Mouse (Mus musculus) forebrain, embryonic 15.5 days (tissue): ENCODE results near the gene Sept9. TPM values are rescaled to one million over a fixed set of nuclear protein-coding genes. Genes with fewer than 3 reads are reported as not detected.
"Not testable (repeated sequence)": the region's sequence is repeated elsewhere in the genome, so short reads cannot be mapped to it uniquely, and the experiment has no call there.

Source experiments
- ATAC-seq: fragments of 200-750 bp; cut with Nextera tagmentation; replicated peaks from 2 replicates; pipeline ENCODE4 v1.8.0; 2017; ENCODE audit warnings: mild to moderate bottlenecking, moderate TSS enrichment, moderate library complexity
- H3K27ac ChIP-seq: fragments of 300-500 bp; sonication (generic); replicated peaks from 2 replicates; pipeline ENCODE4 v1.5.1; 2015; ENCODE audit warnings: mild to moderate bottlenecking, inconsistent platforms
- H3K27me3 ChIP-seq: fragments of 300-500 bp; sonication (generic); 2 replicates; pipeline ENCODE4 v1.6.1; 2015; ENCODE audit warnings: inconsistent platforms
- H3K36me3 ChIP-seq: fragments of 300-500 bp; sonication (generic); 2 replicates; pipeline ENCODE4 v1.6.1; 2015; ENCODE audit warnings: mild to moderate bottlenecking, inconsistent platforms
- H3K4me1 ChIP-seq: fragments of 300-500 bp; sonication (generic); 2 replicates; pipeline ENCODE4 v1.6.1; 2015; ENCODE audit warnings: inconsistent platforms
- H3K4me2 ChIP-seq: fragments of 300-500 bp; sonication (generic); replicated peaks from 2 replicates; pipeline ENCODE4 v1.6.1; 2015; ENCODE audit warnings: mild to moderate bottlenecking, inconsistent platforms
- H3K4me3 ChIP-seq: fragments of 300-500 bp; sonication (generic); 2 replicates; pipeline ENCODE4 v1.5.1; 2015; ENCODE audit warnings: mild to moderate bottlenecking, inconsistent platforms
- H3K9ac ChIP-seq: fragments of 300-500 bp; sonication (generic); replicated peaks from 2 replicates; pipeline ENCODE4 v1.6.1; 2015; ENCODE audit warnings: mild to moderate bottlenecking, inconsistent platforms
- H3K9me3 ChIP-seq: fragments of 300-500 bp; sonication (generic); 2 replicates; pipeline ENCODE4 v1.6.1; 2016; ENCODE audit warnings: inconsistent platforms
- WGBS: fragments of 180-500 bp; shearing (Covaris S2); methylation state at CpG from one replicate; pipeline ENCODE4 v1.1.7; 2015; ENCODE audit warnings: mixed read lengths; 5-methylcytosine and 5-hydroxymethylcytosine counted together
- polyA plus RNA-seq: library from polyadenylated mRNA; unstranded; fragments of >200 nt; fragmentation: Nextera tagmentation; extraction: Ambion mirVana; gene quantifications from 2 replicates; pipeline ENCODE4 v1.2.1, GENCODE M21; 2015

Gene Sept9
- polyA plus RNA-seq, 1 experiment from 2014 or later = 126 TPM

DNA sequence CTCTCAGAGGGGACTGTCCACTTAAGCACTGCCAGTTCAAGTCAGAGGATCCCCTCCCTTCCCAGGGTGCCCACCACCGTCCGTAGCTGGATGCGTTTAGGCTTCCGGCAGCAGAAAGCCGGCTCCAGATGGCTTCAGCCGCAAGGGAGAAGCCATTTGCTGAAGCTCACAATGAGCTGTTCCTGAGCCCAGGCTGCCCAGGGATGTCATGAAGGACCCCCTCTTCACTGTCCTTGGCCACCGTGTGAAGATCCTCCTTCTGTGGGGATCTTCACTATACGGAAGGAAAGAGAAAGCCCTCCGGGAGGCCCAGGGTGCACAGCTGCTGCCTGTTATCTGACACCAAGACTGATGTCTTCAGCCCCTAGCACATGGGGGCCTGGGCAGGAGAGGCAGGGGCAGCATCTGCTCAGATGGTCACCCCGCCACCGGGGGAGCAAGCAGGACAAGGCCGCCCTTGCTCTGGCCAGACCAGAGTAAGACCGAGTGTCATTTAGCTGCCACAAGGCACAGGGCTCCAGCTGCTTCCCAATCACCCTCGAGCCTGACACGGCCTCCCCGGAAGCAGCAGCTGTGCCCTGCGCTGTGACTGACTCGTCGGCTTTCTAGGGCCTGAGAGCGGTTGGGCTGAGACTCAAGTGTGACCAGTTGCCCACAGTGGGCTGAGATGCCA is 118.1 kb downstream of the Sept9 start:
- H3K36me3 ChIP-seq = no peaks in the 10 kb centered on the region
- no peak for ATAC-seq
- H3K27ac ChIP-seq = peak overlapping the region; percentile 73
- H3K4me3 ChIP-seq = no peak overlapping the region
- H3K9ac ChIP-seq = peak overlapping the region; percentile 33
- no peak overlapping the region for H3K4me2 ChIP-seq
- no peaks in the 10 kb centered on the region for H3K9me3 ChIP-seq
- 34% methylated on average over 20 of the region's 20 CpGs for WGBS
- no peaks in the 10 kb centered on the region for H3K27me3 ChIP-seq
- H3K4me1 ChIP-seq = peaks cover 58% of the 10 kb centered on the region

DNA sequence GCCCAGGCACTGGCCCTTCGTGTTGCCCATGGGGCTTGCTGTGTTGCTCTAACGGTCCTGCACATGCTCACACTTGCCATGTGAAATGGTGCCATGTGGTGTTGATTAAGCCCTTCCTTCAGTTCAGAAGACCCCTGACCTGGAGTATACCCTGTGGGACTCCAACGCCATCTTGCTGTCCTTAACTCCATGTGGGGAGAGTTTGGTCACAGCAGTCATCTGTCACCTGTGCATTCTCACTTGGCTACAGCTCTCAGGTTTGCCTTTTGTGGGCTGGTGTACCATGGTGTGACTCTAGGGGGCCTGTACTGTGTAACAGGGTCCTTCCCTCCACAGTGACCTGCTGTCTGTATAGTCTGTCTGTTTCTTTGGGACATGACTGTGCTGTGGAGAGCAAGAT is 118.7 kb downstream of the Sept9 start:
- Histone ChIP-seq H3K9ac (no peak overlapping the region), H3K36me3 (no peaks in the 10 kb centered on the region), H3K4me3 (no peak overlapping the region), H3K27ac (peak overlapping the region; percentile 73), H3K4me1 (peaks cover 52% of the 10 kb centered on the region), H3K4me2 (no peak overlapping the region), H3K27me3 (no peaks in the 10 kb centered on the region), H3K9me3 (no peaks in the 10 kb centered on the region)
- ATAC-seq = no peak
- 71% methylated on average over 3 of the region's 3 CpGs for WGBS

DNA sequence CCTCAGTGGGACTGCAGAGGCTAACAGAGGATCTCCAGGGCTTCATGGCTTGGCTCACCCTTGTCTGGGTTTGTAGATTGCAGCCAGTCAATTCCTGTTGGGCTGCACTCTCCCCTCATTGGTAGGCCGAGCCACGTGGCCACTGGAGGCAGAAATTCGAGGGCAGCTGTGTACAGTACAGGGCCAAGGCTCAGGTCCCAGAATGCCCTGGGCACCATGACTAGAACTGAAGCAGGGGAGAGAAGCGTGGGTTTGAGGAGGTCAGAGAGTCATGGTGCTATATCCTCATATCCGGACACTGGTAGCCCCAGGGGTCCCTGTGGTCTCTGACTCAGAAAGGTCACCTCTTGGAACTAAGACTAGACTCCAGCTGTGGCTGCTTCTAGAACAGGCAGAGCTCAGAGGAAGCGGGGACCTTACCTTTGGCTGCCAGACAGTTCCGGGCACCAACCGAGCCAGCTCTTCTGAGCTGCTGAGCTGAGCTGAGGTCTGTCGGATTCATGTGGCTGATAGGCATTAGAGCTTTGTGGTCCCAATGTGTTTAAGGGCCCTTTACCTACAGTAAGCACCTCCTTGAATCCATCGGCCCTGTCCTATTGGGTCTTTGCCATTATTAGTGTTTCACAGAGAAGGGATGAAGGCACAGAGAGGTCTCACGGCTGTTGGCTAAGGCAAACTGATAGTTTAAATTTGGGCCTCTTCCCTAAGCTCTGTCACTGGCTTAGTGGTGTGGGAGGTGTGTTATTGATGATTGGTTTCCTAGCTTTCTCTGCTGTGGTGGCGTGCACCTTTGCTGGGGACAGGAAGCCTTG is 119.5 kb downstream of the Sept9 start:
- Histone ChIP-seq H3K9ac (no peak overlapping the region), H3K36me3 (no peaks in the 10 kb centered on the region), H3K4me2 (no peak overlapping the region), H3K4me3 (no peak overlapping the region), H3K9me3 (no peaks in the 10 kb centered on the region), H3K27ac (peak overlapping the region; percentile 54), H3K27me3 (no peaks in the 10 kb centered on the region), H3K4me1 (peaks cover 48% of the 10 kb centered on the region)
- WGBS = 62% methylated on average over 12 of the region's 12 CpGs
- no peak for ATAC-seq

DNA sequence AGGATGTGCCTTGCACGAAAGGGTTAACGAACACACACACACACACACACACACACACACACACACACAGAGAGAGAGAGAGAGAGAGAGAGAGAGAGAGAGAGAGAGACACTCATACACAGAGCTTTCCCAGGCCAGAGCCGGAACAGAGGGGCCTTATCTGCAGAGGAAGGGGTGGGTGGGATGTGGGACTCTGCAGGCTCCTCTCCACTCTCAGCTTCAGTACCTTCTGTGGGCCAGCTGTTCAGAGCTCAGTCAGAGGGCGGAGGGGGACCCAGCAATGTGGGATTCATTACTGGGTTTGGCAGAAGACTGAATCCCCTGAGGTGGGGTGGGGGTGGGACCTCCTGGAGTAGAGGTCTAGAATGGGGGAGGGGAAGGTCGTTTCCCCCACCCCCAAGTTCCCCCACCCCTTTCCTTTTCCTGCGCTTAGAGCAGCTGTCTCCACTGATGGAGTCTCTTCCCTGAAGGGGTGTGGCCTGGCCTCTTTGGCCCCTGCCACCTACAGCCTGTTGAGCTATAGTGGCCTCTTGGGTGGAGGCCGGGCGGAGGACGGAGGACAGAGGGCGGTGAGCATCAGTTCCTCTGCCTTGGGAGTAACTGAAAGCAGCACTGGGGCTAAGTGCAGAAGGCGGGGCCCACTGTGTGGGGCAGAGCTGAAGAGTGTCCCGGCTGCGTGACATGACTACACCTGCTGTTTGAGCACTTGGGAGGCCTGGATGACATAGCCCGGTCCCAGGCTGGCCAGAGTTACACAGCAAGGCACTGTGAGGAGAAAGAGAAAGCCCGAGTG is 120.3 kb downstream of the Sept9 start:
- H3K4me2 ChIP-seq = no peak overlapping the region
- no peaks in the 10 kb centered on the region for H3K9me3 ChIP-seq
- H3K4me3 ChIP-seq = no peak overlapping the region
- no peaks in the 10 kb centered on the region for H3K36me3 ChIP-seq
- 0 out of 2 replicates have a peak, but pooled peaks have one; percentile 26 for ATAC-seq
- H3K9ac ChIP-seq = no peak overlapping the region
- H3K27me3 ChIP-seq = no peaks in the 10 kb centered on the region
- WGBS = 56% methylated on average over 14 of the region's 15 CpGs
- H3K27ac ChIP-seq = peak overlapping the region; percentile 54; the same call in 1 of the 2 replicates
- peaks cover 54% of the 10 kb centered on the region for H3K4me1 ChIP-seq

DNA sequence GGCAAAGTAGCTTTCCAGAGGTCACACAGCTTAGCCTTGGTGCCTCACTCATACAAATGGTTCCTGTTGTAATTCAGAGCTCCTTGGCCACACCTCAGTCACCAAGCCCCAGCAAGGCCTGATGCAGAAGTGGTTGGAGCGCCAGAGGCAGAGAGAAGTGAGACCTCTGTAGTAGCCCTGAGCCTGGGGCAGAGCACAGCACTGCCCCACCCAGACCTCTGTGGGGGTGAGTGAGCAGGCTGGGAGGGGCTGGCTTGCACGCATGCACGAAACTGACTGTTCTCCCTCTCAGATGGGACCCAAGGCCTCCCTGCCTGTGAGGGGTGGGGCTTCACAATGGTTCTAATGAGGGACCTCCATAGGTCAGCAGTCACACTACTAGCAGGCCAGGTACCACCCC is 121.0 kb downstream of the Sept9 start:
- Histone ChIP-seq H3K4me3 (no peak overlapping the region), H3K9me3 (no peaks in the 10 kb centered on the region), H3K36me3 (no peaks in the 10 kb centered on the region), H3K4me1 (peaks cover 55% of the 10 kb centered on the region), H3K4me2 (no peak overlapping the region), H3K27ac (0 out of 2 replicates have a peak overlapping the region, but pooled peaks have one; percentile 38), H3K27me3 (no peaks in the 10 kb centered on the region), H3K9ac (no peak overlapping the region)
- no peak for ATAC-seq
- 74% methylated on average over 3 of the region's 3 CpGs for WGBS

DNA sequence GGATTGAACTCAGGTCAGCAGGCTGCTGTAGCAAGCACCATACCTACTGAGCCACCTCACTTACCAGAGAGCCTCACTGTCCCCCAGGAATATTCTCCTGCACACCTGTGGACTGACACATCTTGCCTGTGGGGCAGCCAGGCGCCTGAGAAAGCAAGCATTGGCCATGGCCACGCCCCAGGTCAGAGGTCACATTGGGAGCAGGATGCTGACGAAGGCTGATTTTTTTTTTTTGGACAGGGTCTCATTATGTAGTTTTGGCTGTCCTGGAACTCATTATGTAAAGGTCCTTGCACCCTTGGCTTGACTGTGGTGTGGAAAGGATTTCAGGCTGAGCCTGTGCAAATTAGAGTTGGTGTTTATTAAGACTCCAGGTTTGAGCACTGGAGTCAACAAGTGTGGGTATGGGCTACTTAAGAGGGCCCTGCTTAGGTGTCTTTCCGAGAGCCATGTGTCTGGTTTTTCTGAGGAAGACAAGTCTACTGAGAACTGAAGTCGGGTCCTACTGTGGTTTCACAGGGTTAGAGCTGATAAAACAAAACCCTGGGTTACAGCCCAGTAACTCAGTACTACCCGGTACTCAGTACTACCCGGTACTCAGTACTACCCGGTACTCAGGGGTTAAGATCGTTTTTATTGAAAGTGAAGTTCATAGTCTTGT is 122.0 kb downstream of the Sept9 start:
- ATAC-seq = no peak
- Histone ChIP-seq H3K9ac (no peak overlapping the region), H3K27ac (no peak overlapping the region), H3K27me3 (no peaks in the 10 kb centered on the region), H3K4me2 (no peak overlapping the region), H3K36me3 (no peaks in the 10 kb centered on the region), H3K4me1 (peaks cover 60% of the 10 kb centered on the region), H3K4me3 (no peak overlapping the region), H3K9me3 (no peaks in the 10 kb centered on the region)
- WGBS = 79% methylated on average over 9 of the region's 9 CpGs

DNA sequence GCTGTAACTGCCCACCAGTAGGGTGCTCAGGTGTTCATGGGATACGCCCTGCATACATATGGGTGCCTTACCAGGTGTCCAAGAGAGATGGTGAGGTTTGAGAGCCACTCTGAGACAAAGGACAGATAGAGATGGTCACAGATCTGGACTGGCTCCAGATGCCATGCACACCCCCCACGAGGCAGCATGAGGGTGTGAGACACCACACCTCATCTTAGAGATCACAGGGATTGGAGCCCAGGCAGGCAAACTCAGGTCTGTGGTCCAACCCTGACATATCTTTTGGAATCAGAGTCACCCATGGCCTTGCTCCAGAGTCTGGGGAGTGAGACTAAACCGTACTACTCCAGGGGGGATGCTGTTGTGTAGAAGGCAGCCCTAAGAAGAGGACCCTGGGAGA is 122.8 kb downstream of the Sept9 start:
- Histone ChIP-seq H3K9me3 (no peaks in the 10 kb centered on the region), H3K36me3 (no peaks in the 10 kb centered on the region), H3K4me1 (peaks cover 60% of the 10 kb centered on the region), H3K27ac (no peak overlapping the region), H3K4me2 (no peak overlapping the region), H3K27me3 (no peaks in the 10 kb centered on the region), H3K4me3 (no peak overlapping the region), H3K9ac (no peak overlapping the region)
- ATAC-seq = no peak
- 86% methylated on average over 3 of the region's 3 CpGs for WGBS

DNA sequence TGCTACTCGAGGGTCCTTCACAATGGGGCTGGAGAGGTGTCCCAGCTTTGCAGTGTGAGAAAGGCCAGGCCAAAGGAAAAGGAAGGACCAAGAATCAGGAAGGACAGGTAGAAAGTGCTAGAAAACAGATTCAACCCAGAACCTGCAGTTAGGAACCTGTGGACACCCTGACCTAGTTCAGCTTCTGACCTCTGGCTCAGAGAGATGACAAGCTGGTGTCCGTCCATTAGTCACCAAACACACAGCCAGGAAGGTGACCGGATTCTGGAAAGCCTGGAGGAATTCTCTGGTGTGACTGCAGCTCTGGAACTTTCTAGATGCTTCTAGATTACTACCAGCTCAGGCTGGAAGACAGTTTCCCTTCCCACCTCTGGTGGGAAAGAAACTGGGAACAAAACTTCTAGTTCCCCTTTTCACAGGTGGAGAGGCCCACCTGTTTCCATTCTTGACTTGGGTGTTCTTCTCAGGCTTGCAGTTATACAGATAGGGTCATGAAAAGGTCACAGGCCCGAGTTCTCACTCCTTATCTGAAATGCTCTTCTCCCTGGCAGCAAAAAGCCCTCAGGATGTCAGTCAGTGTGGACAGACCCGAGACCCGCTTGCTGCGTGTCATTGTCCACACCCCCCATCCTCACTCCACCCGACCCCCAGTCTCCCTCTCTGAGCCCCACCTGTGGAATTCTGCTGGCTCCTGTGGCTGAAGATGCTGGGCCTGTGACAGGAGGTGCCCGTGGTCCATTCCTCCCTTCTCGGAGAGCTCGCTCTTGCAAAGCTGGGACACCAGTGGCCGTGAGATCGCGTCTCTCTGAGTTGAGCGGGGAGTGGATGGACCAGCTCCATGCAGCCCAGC is 123.5 kb downstream of the Sept9 start:
- Histone ChIP-seq H3K4me2 (no peak overlapping the region), H3K9ac (no peak overlapping the region), H3K27me3 (no peaks in the 10 kb centered on the region), H3K4me3 (no peak overlapping the region), H3K27ac (no peak overlapping the region), H3K4me1 (peaks cover 56% of the 10 kb centered on the region), H3K36me3 (no peaks in the 10 kb centered on the region), H3K9me3 (no peaks in the 10 kb centered on the region)
- no peak for ATAC-seq
- 90% methylated on average over 15 of the region's 15 CpGs for WGBS

DNA sequence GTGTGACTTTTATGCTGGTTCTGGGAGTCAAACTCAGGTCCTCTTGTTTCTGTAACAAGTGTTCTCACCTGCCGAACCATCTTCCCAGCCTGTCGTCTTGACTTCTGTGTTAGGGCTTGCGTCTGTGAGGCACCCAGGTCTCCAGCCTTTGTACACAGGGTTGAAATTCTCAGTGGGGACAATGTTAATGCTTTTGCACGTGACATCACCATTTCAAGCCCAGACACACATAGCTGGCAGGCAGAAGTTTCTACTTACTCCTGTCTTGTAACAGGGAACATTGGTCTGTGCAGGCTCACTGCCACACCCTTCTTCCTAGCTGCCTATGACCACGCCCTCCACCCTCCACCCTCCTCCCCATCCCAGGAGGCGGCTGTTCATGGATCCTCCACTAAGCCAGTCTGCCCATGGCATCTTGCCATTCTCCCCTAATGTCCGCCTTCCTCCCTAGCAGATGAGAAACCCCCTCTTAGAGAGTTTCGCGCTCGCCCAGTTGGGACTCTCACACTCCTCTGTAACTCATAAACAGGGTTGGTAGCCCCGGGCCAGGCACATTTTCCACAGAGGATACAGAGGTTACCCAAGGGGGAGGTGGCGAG is 124.6 kb downstream of the Sept9 start:
- WGBS = 65% methylated on average over 12 of the region's 12 CpGs
- Histone ChIP-seq H3K9ac (no peak overlapping the region), H3K4me2 (no peak overlapping the region), H3K4me1 (peaks cover 47% of the 10 kb centered on the region), H3K9me3 (no peaks in the 10 kb centered on the region), H3K4me3 (no peak overlapping the region), H3K27ac (no peak overlapping the region), H3K27me3 (no peaks in the 10 kb centered on the region), H3K36me3 (no peaks in the 10 kb centered on the region)
- no peak for ATAC-seq

DNA sequence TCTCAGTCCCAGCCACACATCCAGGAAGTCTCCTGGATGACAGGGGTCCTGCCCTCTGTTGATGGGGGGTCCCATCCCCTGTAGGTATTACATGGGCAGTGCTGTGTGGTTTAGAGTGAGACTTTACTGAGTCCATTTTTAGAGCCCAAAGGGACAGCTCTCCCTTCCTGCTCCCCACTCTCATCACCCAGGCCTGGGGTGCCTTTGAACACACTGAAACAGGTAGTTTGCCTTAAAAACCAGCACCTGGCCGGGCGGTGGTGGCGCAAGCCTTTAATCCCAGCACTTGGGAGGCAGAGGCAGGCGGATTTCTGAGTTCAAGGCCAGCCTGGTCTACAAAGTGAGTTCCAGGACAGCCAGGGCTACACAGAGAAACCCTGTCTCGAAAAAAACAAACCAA is 125.3 kb downstream of the Sept9 start:
- H3K9me3 ChIP-seq, H3K4me3 ChIP-seq, ATAC-seq, H3K4me2 ChIP-seq, H3K27ac ChIP-seq, H3K27me3 ChIP-seq, H3K36me3 ChIP-seq, H3K9ac ChIP-seq: not testable (repeated sequence)
- WGBS = 93% methylated on average over 5 of the region's 5 CpGs
- H3K4me1 ChIP-seq = peaks cover 42% of the 10 kb centered on the region

DNA sequence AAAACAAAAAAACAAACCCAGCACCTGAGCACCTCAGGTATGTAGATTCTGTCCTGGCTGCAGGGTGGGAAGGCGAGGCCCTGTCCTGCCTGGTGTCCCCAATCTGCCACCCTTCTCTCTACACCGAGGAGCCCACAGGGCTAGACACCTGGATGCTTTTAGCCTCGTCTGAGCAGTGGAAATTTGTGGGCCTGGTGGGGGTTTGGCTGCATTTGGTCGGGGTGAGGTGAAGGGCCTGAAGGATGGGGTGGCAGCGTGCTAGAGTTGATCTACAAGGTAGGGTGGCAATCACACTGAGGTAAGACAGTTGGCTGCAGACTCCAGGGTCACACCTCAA is 125.6 kb downstream of the Sept9 start:
- H3K4me1 ChIP-seq = peaks cover 41% of the 10 kb centered on the region
- H3K9ac ChIP-seq = no peak overlapping the region
- no peaks in the 10 kb centered on the region for H3K9me3 ChIP-seq
- no peak overlapping the region for H3K27ac ChIP-seq
- no peaks in the 10 kb centered on the region for H3K36me3 ChIP-seq
- no peak overlapping the region for H3K4me2 ChIP-seq
- no peaks in the 10 kb centered on the region for H3K27me3 ChIP-seq
- 79% methylated on average over 5 of the region's 5 CpGs for WGBS
- no peak overlapping the region for H3K4me3 ChIP-seq
- ATAC-seq = no peak
